Mouse (Mus musculus): ENCODE data around the gene Cmpk2.
A peak's percentile ranks its signal among the peaks of the same experiment; 100 is the strongest.
"Not testable (repeated sequence)": the region's sequence is repeated elsewhere in the genome, so short reads cannot be mapped to it uniquely, and the experiment has no call there.

Cmpk2 gene

DNA sequence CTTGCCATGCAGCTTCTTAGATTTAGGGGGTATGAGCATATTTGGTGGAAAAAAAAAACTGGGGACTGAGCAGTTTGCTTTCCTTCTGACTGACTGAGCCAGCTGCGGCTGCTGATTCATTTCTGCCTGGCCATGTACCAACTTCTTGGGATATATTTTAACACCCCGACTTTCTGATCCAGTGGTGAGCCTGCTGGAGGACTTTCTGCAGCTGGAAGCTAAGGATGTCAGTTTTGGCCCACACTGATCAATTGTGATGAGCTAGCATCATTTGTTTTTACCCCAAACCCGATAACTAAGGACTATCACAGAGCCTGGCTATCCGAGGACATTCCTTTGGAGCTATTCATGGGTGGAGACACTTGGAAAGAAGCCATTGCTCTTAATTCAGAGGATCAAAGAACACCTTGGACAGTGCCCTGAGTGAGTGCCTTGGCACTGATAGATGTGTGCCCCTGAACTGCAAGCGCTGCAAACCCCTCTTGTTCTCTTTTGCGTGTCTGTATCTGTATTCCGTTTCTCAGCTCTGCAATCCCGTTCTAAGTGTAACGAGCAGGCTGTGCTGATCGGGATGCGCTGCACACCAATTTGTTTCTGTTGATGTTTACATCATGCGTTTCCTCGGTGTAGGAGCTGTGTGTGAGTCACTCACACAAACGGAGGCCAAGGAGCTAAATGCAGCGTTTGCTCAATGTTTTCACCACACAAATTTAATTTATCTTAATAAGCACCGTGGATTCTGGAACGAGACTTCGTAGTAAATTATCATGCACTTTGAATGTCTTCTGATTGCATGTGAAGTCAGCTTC is 9.4 kb downstream of the Cmpk2 start:
- peak; percentile 62 for DNase-seq (ENCODE audit: low spot score)

DNA sequence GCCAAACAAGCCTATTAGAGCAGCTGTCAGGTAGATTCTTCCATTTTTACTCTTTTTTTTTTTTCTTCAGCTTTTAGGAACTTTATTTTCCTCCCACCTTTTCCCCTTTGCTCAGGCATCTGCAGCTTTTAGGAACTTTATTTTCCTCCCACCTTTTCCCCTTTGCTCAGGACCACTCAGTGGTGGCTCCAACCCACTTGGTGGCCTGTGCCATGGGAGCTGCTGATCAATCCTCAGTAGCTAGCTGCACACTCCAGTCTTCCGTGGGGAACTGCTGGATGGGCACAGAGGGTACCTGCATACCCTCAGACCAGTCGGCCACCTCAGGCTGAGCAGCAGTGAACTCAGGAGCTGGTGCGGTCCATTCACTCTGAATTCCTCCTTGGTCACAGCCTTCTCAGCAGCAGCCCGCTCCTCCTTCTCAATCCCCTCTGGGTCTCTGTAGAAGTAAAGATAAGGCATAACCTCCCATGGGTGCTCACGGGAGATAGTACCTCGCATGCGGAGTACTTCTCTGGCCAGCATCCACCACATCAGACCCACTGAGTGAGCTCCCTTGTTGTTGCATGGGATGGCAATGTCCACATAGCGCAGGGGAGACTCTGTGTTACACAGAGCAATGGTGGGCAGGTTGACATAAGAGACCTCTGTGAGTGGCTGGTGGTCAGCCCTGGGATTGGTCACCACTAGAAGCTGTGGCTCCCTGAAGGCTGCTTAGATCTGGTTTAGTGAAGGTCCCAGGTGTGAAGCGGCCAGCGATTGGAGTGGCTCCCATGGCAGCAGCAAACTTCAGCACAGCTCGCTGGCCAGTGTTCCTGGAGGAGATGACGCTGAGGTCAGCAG is 17.0 kb downstream of the Cmpk2 start:
- not testable (repeated sequence) for DNase-seq (ENCODE audit: low spot score)

DNA sequence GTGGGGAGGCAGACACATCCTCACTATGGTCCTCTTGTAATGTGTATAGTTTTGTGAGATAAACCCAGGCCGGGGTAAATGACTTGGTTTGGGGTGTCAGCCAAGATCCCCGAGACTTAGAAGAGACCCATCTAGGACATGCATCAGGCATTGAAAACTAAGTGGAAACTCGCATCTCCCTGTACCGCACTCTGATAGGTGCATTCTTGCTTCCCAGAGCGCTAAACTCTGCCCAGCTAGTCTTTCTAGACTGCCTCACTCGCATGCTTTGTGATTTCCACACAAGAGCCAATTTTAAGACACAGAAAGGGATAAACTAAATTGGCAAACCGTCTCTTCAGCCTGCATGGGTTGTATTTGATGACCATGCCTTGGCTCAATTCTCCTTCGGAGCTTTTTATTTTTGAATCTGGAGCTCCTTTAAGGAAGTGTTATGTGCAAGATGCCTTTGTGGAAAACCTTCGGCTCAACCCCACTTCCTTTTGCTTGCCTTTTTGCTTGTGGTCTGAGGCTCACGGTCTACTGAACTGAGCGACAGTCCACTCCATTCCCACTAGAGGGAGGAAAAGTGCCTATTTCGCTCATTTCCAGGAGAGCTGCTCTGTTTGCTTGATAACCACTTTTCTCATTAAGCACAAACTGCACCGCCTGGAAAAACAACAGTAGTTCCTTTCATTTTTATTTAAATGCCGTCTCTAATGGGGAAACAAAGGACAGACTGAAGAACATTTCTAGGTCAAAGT is 19.0 kb downstream of the Cmpk2 start:
- peak; percentile 58 for DNase-seq (ENCODE audit: low spot score)

DNA sequence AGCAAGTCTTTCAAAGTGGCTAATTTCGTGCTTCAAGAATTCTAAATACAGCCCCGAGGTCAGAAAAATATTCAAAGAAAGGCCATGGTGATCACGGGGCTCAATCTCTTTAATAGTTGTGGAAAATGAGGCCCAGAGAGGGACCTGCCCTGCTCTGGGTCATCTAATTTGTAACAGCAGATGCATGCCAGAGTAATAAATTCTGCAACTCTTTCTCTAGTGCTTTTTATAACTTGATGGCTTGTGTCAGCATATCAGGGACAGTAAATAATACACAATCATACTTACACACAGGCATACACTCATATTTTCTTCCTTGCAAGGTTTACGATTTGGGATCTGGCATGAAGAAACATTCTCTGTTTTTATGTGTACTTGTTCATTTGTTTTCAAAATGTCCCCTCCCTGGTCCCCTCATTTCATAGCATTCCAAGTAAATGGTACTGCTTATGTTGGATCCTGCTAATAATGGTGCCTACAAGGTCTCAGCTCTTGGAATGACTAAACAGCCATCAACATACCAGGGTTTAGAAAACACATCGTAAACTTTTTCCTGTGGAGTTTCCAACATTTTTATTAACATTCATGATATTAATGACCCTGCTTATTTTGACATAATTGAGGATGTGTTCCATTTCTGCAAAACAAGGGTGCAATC is 19.7 kb downstream of the Cmpk2 start:
- no peak for DNase-seq (ENCODE audit: low spot score)

DNA sequence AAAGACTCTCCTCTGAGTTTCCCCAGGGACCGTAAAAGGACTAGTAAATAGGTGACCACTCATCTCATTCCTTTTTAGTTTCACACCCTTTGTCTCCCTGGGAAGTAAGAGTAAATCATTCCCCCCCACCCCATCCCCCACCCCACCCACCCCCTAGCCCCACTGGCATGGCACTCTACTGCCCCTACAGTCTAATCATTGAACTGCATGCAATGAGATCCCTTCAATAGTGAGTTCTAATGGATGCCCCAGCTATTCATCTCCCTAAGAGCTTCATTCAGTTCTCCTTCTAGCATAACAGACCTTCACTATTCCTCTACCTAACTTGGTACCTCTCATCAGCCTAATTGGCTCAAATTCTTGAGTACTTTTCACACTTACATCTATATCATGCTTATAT is 20.9 kb downstream of the Cmpk2 start:
- DNase-seq (ENCODE audit: low spot score): no peak

DNA sequence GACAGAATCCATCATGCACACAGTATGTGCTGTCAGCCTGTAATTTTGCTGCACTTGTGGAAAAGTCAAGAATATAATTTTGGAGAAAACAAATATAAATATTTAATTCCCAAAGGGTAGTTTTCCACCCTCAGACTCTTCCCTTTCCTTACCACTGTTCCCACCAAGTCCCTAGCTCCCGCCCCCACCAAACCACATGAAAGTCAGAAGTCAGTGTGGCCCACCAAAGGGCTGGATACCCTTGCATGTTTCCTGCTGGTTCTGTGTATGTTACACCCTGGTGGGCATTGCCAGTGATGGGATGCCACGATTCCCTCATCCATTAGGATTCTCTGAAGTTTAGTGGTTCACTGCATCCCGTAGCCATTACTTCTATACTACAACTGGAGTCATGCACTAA is 32.0 kb downstream of the Cmpk2 start:
- no peak for DNase-seq (ENCODE audit: low spot score)

DNA sequence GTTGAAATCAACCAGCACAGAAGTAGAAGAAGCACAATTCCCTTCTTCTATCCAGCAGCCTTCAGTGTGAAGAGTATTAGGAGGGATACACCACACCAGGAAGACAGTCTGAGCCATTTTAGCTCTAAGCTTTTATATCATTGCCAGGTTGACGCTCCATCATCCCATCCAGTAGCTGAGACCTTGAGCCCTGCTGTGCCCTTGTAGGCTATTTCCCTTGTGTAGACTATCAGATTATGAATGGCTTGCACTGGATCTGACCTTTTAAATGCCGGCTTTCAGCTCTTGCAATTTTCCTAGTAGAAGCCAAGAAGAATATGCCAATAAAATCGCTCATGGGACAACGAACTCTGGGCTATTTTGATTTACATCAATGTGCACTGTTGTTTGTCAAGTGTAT is 42.0 kb downstream of the Cmpk2 start:
- no peak for DNase-seq (ENCODE audit: low spot score)

DNA sequence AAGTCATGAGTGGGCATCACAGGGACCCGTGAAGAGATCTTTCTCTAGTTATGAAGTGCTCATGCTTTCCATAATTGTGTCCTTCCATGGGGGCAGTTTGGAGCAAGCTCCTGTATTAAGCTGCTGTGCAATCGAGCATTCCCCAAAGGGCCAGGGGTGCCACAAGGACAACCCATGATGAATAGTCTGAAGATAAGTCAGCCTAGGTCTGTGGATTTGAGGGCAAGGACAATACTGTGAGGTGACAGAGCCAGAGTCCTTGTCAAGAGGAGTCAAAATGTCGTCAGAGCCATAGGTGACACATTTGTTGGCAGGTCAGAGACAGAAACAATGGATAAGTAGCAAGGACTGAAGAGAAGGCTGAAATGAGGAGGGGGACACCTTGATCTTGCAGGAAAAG is 49.2 kb downstream of the Cmpk2 start:
- DNase-seq (ENCODE audit: low spot score): no peak

DNA sequence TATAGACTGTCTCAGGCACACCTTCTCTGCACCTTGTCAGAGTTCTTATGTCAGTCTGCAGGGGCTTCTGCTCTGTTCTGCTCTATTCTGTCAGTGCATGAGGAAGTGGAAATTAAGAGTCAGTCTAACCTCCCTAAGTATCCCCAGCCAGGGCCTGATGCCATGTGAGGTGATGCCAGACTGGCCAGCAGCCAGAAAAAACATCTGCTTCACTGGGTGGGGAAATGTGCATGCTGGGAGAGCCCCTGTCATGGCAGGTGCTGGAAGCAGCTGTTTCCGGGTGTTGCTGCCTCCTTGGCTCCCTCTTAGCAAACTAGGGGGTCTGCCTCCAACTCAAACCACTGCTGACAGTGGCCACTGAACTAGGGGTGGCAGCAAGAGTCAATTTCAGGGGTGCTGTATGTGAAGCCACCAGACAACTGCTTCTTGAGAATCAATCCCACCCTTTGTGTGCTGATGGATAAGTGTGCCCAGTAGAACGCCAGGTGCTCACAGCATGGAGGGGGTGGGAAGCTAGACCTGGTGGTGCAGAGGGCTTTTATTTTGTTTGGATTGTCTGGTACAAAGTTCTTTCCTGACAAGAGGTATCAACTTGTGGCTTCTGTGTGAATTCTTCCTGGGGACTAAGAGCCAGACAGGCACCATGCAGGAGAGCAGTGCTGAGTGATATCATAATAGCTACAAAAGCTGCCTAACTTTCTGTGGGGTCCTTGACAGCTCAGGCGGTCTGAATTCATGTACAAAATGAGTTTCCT is 56.1 kb downstream of the Cmpk2 start:
- DNase-seq (ENCODE audit: low spot score): peak; percentile 82

DNA sequence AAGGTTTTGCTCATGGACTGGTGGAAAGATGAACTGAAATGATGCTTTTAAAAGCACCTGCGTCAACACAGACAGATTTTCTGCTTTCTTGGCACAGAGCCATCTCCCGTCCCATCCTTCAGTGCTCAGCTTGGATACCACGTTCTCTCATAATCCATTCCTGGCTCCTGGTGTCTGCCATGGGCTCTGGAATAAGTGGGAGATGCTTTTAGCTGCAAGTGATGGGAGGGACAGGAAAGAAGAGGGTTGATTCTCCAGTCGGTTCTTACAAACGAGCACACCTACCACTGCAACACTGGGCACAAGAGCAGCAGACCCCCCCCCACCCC is 56.7 kb downstream of the Cmpk2 start:
- DNase-seq (ENCODE audit: low spot score): peak; percentile 15

Data from MN1 (cell line).